Mouse (Mus musculus) megakaryocyte-erythroid progenitor cell, adult 5 weeks (primary cell): ENCODE results near the gene Xntrpc. TPM values are rescaled to one million over a fixed set of nuclear protein-coding genes. Genes with fewer than 3 reads are reported as not detected.

ENCODE experiments used
- polyA plus RNA-seq: library from polyadenylated mRNA; stranded (reverse); fragments of >175 nt; gene quantifications from 2 replicates; pipeline ENCODE4 v1.2.3, GENCODE M21; 2012

The Xntrpc gene
- 0.90 and 1.6 TPM in 2 replicates for polyA plus RNA-seq

DNA sequence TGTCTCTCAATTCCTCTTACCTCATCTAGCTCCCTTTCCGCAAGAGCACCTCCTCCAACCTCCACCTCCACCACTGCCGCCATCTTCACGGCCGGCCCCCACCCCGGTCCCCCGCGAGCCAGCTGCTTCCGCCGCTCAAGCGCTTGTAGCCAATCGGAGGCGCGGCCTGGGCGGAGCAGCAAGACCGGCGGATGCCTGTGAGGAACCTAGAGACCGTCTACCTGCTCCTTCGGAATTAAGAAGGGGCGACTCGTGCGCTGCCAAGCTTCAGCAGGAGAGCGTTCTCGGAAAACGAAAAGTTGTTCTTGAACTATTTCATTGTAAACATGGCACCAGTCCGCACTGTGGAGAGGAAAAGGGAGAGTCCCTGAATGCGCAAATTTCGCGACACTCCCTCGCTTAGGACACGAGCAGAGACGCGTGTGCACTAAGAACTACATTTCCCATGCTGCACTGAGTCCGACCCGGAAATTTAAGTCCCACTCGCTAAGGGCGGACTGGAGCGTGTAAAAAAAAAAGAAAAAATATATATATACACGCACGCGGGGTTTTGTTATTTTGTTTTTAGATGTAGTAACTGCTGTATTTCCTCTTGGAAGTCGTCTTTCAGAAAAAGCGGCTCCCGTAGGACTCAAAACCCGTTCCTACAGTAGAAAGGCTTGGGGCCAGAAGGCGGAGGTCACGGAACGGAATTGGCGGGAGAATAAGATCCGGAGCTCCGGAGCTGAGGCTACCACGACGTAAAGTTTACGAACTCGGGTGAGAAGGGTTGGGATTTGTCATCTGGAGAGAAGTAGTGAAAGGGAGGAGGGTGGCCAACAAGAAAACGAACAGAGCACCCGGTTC is at the start of gene Xntrpc, which contains the start of the genes Rnf121 and Xndc1:
Gene Xntrpc, plus strand, starts transcription at position 668 of the 846 bp plus-strand sequence.
Gene Rnf121, minus strand, starts transcription at position 424 of the 846 bp plus-strand sequence.
Gene Xndc1, plus strand, starts transcription at position 466 of the 846 bp plus-strand sequence.

DNA sequence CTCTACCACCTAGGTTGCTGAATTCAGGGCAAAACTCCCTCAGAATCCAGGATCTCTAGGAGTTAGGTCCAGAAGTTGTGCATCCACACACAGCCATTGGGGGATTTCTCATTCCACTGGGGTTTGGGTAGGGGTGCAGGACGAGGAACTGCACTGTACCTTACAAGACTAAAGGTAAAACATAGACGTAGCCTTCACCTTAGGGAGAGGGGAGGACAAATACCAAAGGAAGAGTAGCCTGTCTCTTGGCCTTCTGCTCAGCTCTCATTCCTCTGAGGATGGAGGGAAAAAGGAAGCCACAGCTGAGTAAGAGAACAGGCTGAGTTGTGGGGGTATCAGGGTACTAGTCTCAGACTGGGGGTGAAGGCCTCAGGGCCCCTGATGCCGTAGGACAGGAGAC is 46.9 kb upstream of the Xntrpc start, which contains the start of gene Il18bp:
Gene Il18bp, minus strand, starts transcription at position 101 of the 400 bp plus-strand sequence.

DNA sequence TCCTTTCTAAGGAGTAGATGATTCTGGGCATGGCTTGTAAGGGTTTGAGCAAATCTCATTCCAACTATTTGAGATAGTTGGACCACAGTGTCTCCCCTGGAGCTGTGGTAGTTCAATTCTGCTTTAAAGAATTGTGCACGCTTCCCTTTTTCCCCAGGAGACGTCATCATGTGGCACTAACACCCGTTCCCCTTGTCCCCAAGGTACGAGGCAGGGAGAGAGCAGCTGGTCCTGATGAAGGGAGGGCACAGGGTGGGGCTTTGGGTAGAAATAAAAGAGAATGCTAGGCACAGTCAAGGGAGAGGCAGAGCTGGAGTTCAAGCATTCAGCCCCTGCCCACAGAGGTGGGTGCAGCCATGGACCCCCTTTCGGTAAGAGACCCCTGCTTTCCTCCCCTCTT is 17.3 kb downstream of the Xntrpc start, which contains the start of gene Trpc2:
Gene Trpc2, plus strand, starts transcription at position 301 of the 400 bp plus-strand sequence.

DNA sequence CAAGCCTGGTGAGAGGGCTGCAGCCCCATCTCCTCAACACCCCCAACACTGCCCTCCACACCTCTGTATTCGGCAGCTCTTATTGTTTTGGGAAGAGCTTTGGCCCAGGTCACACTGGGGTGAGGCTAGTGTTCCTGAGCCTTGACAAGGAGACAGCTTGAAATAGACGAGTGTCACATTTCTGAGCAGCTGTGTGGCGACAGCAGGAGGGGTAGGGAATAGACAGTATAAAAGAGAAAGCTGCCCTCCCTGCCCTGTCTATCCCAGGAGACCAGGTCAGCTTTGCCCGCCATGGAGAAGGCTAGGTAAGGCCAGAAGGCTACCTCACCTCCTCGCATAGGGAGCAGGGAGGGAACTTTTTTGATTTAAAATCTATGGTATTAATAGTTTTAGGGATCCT is 36.0 kb downstream of the Xntrpc start, which contains the start of gene Art1:
Gene Art1, plus strand, starts transcription at position 257 of the 400 bp plus-strand sequence.

DNA sequence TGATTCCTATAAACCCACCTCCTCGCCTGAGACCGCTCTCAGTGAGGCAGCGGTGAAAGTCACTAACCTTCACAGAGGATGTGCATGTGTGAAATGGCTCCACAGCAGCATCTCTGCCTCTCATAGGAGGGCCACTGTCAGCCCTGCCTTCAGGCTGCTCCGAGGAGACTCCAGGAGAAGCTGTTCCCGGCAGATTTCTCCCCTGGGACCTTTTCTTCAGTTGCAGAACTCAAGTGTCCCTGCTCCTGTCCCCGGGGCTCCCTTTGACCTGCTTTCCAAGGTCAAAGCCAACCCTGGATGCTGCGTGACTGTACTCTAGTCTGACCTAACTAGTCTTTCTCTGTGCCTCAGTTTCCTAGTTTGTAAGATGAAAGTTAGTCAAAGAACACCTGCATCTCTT is 43.7 kb downstream of the Xntrpc start, which contains the start of gene Art5:
Gene Art5, minus strand, starts transcription at position 319 of the 400 bp plus-strand sequence.

DNA sequence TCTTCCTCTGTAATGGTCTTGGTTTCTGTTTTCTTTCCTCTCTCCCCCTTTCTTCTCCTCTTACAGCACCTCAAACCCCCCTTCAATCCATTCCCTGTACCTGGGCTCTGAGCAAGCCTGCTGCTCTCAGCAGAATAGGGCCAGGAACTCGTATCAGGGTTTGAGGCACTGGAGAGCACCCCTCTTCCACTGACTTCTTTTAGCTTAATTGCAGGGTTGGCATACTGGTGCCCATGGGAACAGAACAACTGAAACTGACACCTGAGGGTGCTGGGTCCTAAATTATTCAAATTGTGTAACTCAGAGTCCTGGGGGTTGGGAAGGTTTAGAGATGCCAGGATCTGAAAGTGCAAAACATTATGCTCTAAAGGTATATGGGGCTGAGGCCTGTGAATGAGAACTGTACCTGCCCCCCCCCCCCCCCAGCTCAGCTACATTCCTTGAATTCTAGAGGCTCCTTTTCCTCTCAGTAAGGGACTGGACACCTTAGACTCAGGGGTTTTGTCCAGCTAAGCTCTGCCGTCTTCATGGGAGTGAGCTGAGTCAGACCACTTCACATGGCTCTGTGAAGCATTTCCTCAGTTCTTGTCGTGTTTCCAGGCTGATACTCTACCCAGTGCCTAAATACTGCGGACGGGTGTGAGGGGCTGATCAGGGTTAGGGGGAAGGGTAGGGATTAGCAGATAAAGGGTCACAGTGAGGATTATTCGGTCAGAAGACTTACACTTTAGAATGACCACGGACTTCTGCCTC is 51.2 kb downstream of the Xntrpc start, which contains the start of gene Chrna10:
Gene Chrna10, minus strand, starts transcription at position 250 of the 753 bp plus-strand sequence.

Other genes with a start within 250 kb of the Xntrpc start
- gene Phox2a, start 247.4 kb upstream of the Xntrpc start, polyA plus RNA-seq: 0.07 and 0.09 TPM in 2 replicates
- gene Inppl1, start 227.5 kb upstream of the Xntrpc start, polyA plus RNA-seq: 11.8 and 13.7 TPM in 2 replicates
- not detected in 2 replicates for gene Folr2, start 208.5 kb upstream of the Xntrpc start, polyA plus RNA-seq
- gene Anapc15, start 202.0 kb upstream of the Xntrpc start, polyA plus RNA-seq: 18.9 and 25.1 TPM in 2 replicates
- 0.10 and 0.11 TPM in 2 replicates for gene Folr1, start 194.9 kb upstream of the Xntrpc start, polyA plus RNA-seq
- gene Lamtor1, start 159.8 kb upstream of the Xntrpc start, polyA plus RNA-seq: 98.1 and 126 TPM in 2 replicates
- 0.03 and 0.08 TPM in 2 replicates for gene Tomt, start 159.4 kb upstream of the Xntrpc start, polyA plus RNA-seq
- 0.22 TPM in 1 of 2 replicates, not detected in the other for gene Lrrc51, start 131.8 kb upstream of the Xntrpc start, polyA plus RNA-seq
- 131 and 170 TPM in 2 replicates for gene Numa1, start 131.6 kb upstream of the Xntrpc start, polyA plus RNA-seq
- gene Il18bp, start 47.0 kb upstream of the Xntrpc start, polyA plus RNA-seq: 7.0 and 11.9 TPM in 2 replicates
- gene Rnf121, start 244 bp upstream of the Xntrpc start, polyA plus RNA-seq: 3.2 and 3.7 TPM in 2 replicates
- 18.2 and 25.0 TPM in 2 replicates for gene Xndc1, start 202 bp upstream of the Xntrpc start, polyA plus RNA-seq
- 1.0 and 1.4 TPM in 2 replicates for gene Trpc2, start 17.4 kb downstream of the Xntrpc start, polyA plus RNA-seq
- 0.04 TPM in 1 of 2 replicates, not detected in the other for gene Art1, start 36.0 kb downstream of the Xntrpc start, polyA plus RNA-seq
- gene Art5, start 43.8 kb downstream of the Xntrpc start, polyA plus RNA-seq: 0.36 and 0.67 TPM in 2 replicates
- 0.06 TPM in 1 of 2 replicates, not detected in the other for gene Chrna10, start 51.1 kb downstream of the Xntrpc start, polyA plus RNA-seq
- gene Nup98, start 144.5 kb downstream of the Xntrpc start, polyA plus RNA-seq: 6.3 and 6.6 TPM in 2 replicates
- 36.3 and 45.3 TPM in 2 replicates for gene Pgap2, start 144.5 kb downstream of the Xntrpc start, polyA plus RNA-seq
- gene Rhog, start 190.3 kb downstream of the Xntrpc start, polyA plus RNA-seq: 163 and 199 TPM in 2 replicates
- 47.6 and 63.0 TPM in 2 replicates for gene Stim1, start 202.1 kb downstream of the Xntrpc start, polyA plus RNA-seq